Comparison of ENCODE assay signal across 23 mouse cellular contexts in genomic region chr6:31043368-31043767, GRCm38 (mm10).
DNase-seq lines count a peak whose midpoint lies in the region; ATAC-seq and TF ChIP-seq lines count a peak whose summit lies in the region.
"Had no signal": no experiment of that assay in that cellular context is flagged by ENCODE, and none has a peak within 500 bp of the region (broad histone marks: within the 10 kb centered on the region; RNA-seq: fewer than 3 reads in every experiment).

No protein-coding gene starts in this region.

- TF ChIP-seq CTCF in midbrain, postnatal 0 days (IDR thresholded peaks at IDR 0.05): no peak

- H3K4me2 ChIP-seq in heart, embryonic 12.5 days: no peak overlapping the region
- no peak overlapping the region for H3K4me2 ChIP-seq in heart, embryonic 11.5 days
- H3K4me2 ChIP-seq in midbrain, embryonic 11.5 days: no peak overlapping the region
- no peak overlapping the region for H3K4me2 ChIP-seq in midbrain, postnatal 0 days (ENCODE audit: low read depth, low read length, poor library complexity, severe bottlenecking)

- H3K36me3 ChIP-seq in heart, embryonic 12.5 days: no peaks in the 10 kb centered on the region
- no peaks in the 10 kb centered on the region for H3K36me3 ChIP-seq in heart, embryonic 10.5 days
- H3K36me3 ChIP-seq in heart, embryonic 11.5 days (ENCODE audit: control insufficient read depth, insufficient read depth, low read length): no peaks in the 10 kb centered on the region
- H3K36me3 ChIP-seq in midbrain, embryonic 11.5 days (ENCODE audit: control insufficient read depth, insufficient read depth, low read length): no peaks in the 10 kb centered on the region
- H3K36me3 ChIP-seq in midbrain, postnatal 0 days (ENCODE audit: insufficient read depth, low read length): no peaks in the 10 kb centered on the region
- H3K36me3 ChIP-seq: G1E had no signal

- H3K9ac ChIP-seq in heart, embryonic 12.5 days: no peak overlapping the region
- H3K9ac ChIP-seq in heart, embryonic 11.5 days (ENCODE audit: low read depth, low read length): no peak overlapping the region
- H3K9ac ChIP-seq in midbrain, embryonic 11.5 days (ENCODE audit: low read length): no peak overlapping the region
- no peak overlapping the region for H3K9ac ChIP-seq in midbrain, postnatal 0 days (replicated peaks; ENCODE audit: low read length, poor library complexity, severe bottlenecking)

- H3K27ac ChIP-seq in heart, embryonic 12.5 days (ENCODE audit: poor library complexity, severe bottlenecking): no peak overlapping the region
- H3K27ac ChIP-seq in heart, embryonic 10.5 days: no peak overlapping the region
- H3K27ac ChIP-seq in heart, embryonic 11.5 days (ENCODE audit: low read depth, low read length): no peak overlapping the region
- H3K27ac ChIP-seq in midbrain, embryonic 11.5 days (ENCODE audit: low read depth, low read length): no peak overlapping the region
- no peak overlapping the region for H3K27ac ChIP-seq in midbrain, postnatal 0 days (ENCODE audit: low read depth, low read length)

- ATAC-seq in heart, embryonic 12.5 days (ENCODE audit: insufficient number of reproducible peaks, low FRiP score): no peak
- ATAC-seq in heart, embryonic 11.5 days (replicated peaks; ENCODE audit: insufficient number of reproducible peaks, low FRiP score, low TSS enrichment): no peak
- ATAC-seq in midbrain, embryonic 11.5 days (ENCODE audit: low FRiP score): no peak
- no peak for ATAC-seq in midbrain, postnatal 0 days (ENCODE audit: low FRiP score)
- ATAC-seq: activated CD4-positive, CD25-positive, alpha-beta regulatory T cell, adult 4 months; CD4-positive, CD25-positive, alpha-beta regulatory T cell, adult 4 months; Patski had no signal

- H3K4me3 ChIP-seq in heart, embryonic 12.5 days: no peak overlapping the region
- H3K4me3 ChIP-seq in heart, embryonic 10.5 days: no peak overlapping the region
- H3K4me3 ChIP-seq in heart, embryonic 11.5 days (ENCODE audit: low read depth, low read length): no peak overlapping the region
- no peak overlapping the region for H3K4me3 ChIP-seq in midbrain, embryonic 11.5 days (ENCODE audit: low read depth, low read length)
- no peak overlapping the region for H3K4me3 ChIP-seq in midbrain, postnatal 0 days (ENCODE audit: low read depth, low read length)

- 84% methylated on average over 4 of the region's 4 CpGs for WGBS in heart, embryonic 12.5 days
- WGBS in heart, embryonic 10.5 days: 79% methylated on average over 4 of the region's 4 CpGs
- 91% methylated on average over 4 of the region's 4 CpGs for WGBS in heart, embryonic 11.5 days (ENCODE audit: insufficient replicate concordance)
- 96% methylated on average over 4 of the region's 4 CpGs for WGBS in midbrain, embryonic 11.5 days
- 88% methylated on average over 4 of the region's 4 CpGs for WGBS in midbrain, postnatal 0 days

- no peaks in the 10 kb centered on the region for H3K27me3 ChIP-seq in heart, embryonic 12.5 days (replicated peaks)
- no peaks in the 10 kb centered on the region for H3K27me3 ChIP-seq in heart, embryonic 10.5 days (ENCODE audit: insufficient read depth, poor library complexity, severe bottlenecking)
- no peaks in the 10 kb centered on the region for H3K27me3 ChIP-seq in heart, embryonic 11.5 days (ENCODE audit: control insufficient read depth, insufficient read depth, low read length)
- no peaks in the 10 kb centered on the region for H3K27me3 ChIP-seq in midbrain, embryonic 11.5 days (ENCODE audit: control insufficient read depth, insufficient read depth, low read length)
- H3K27me3 ChIP-seq in midbrain, postnatal 0 days (ENCODE audit: insufficient read depth, low read length): no peaks in the 10 kb centered on the region
- H3K27me3 ChIP-seq: CH12.LX, Patski had no signal

- H3K4me1 ChIP-seq in heart, embryonic 12.5 days (replicated peaks): no peaks in the 10 kb centered on the region
- H3K4me1 ChIP-seq in heart, embryonic 10.5 days: no peaks in the 10 kb centered on the region
- no peaks in the 10 kb centered on the region for H3K4me1 ChIP-seq in heart, embryonic 11.5 days (ENCODE audit: control insufficient read depth, insufficient read depth, low read length)
- H3K4me1 ChIP-seq in midbrain, embryonic 11.5 days (ENCODE audit: control insufficient read depth, insufficient read depth, low read length): no peaks in the 10 kb centered on the region
- H3K4me1 ChIP-seq in midbrain, postnatal 0 days (ENCODE audit: insufficient read depth, low read length): no peaks in the 10 kb centered on the region

- peak; percentile 57 for DNase-seq in heart, adult 11 months
- DNase-seq in heart, embryonic 10.5 days (ENCODE audit: low spot score): peak; percentile 61
- DNase-seq in midbrain, embryonic 11.5 days (ENCODE audit: low spot score, missing footprints): peak; percentile 57
- DNase-seq in midbrain, postnatal 0 days (ENCODE audit: low spot score): no peak
- DNase-seq in brain, adult 2 months (ENCODE audit: low read depth, low spot score): peak; percentile 2
- no peak for DNase-seq in lung, postnatal 14 days
- DNase-seq: adrenal gland, adult 2 months; adrenal gland, adult 8-10 months; adrenal gland, postnatal 10 days; adrenal gland, postnatal 14 days; adrenal gland, postnatal 25 days; adrenal gland, postnatal 36 days; B cell, adult 2 months; cerebellum, adult 11 months; cerebellum, adult 11-12 months; cerebellum, adult 18-20 months had no signal

- no peaks in the 10 kb centered on the region for H3K9me3 ChIP-seq in heart, embryonic 12.5 days (replicated peaks)
- H3K9me3 ChIP-seq in heart, embryonic 10.5 days: no peaks in the 10 kb centered on the region
- no peaks in the 10 kb centered on the region for H3K9me3 ChIP-seq in heart, embryonic 11.5 days (replicated peaks; ENCODE audit: control insufficient read depth, low read length)
- no peaks in the 10 kb centered on the region for H3K9me3 ChIP-seq in midbrain, embryonic 11.5 days (ENCODE audit: control insufficient read depth, low read length)
- H3K9me3 ChIP-seq in midbrain, postnatal 0 days (ENCODE audit: low read length): no peaks in the 10 kb centered on the region
- H3K9me3 ChIP-seq: G1E had no signal

Comparison
In these comparisons a context has a peak if more than half of its experiments do, and no peak if none do; other contexts are left out.
1. DNase-seq: peak in heart, adult 11 months (single experiment), heart, embryonic 10.5 days (single experiment), midbrain, embryonic 11.5 days (single experiment) and brain, adult 2 months (single experiment); none in midbrain, postnatal 0 days (single experiment) and lung, postnatal 14 days (single experiment).